Mouse (Mus musculus): ENCODE data around the gene AI481877. TPM values are rescaled to one million over a fixed set of nuclear protein-coding genes. Genes with fewer than 3 reads are reported as not detected.

Gene AI481877
- polyA plus RNA-seq (2017; shearing (Covaris generic)): not detected

GRCm38 (mm10) chr4:59138507-59139033, at the start of gene AI481877:
Gene AI481877, minus strand, starts transcription at chr4:59138983.

GRCm38 (mm10) chr4:59034918-59035785, 103.6 kb downstream of the AI481877 start, which contains the start of gene Gng10:
Gene Gng10, plus strand, starts transcription at chr4:59035088.

GRCm38 (mm10) chr4:59002948-59003805, 135.6 kb downstream of the AI481877 start, which contains the start of gene Gm20503:
Gene Gm20503, plus strand, starts transcription at chr4:59003210.

DNA sequence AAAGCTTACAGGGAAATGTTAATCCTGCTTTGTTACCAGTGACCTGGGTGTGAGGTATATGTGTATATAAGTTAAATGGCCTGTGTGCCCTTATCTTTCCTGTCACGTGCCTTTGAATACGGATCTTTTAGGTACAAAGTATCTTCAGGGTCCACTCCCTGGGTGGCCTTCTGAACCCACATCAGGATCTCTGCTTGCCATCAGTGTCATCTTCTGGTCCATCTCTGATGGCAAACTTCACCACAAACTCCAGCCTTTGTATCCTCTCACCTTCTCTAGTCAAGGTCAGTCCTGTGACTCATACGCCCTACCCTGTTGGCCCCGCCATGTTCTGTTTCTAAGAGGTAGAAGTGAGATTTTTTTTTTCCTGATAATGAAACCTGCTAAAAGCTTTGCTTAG, 144.0 kb downstream of the AI481877 start, which contains the start of gene Dnajc25:
Dnajc25 (plus strand) TSS at position 301 of the 400 bp plus-strand sequence.

Other genes with a start within 250 kb of the AI481877 start
- gene Ecpas, start 226.2 kb downstream of the AI481877 start, polyA plus RNA-seq (2017; shearing (Covaris generic)): 48.0 TPM
- gene Zkscan16, start 195.4 kb downstream of the AI481877 start, polyA plus RNA-seq (2017; shearing (Covaris generic)): not detected
- gene Ptgr1, start 151.9 kb downstream of the AI481877 start, polyA plus RNA-seq (2017; shearing (Covaris generic)): 0.46 TPM
- 0.63 TPM for gene Dnajc25, start 143.9 kb downstream of the AI481877 start, polyA plus RNA-seq (2017; shearing (Covaris generic))
- gene Gm20503, start 135.8 kb downstream of the AI481877 start, polyA plus RNA-seq (2017; shearing (Covaris generic)): not detected
- gene Gng10, start 103.9 kb downstream of the AI481877 start, polyA plus RNA-seq (2017; shearing (Covaris generic)): 134 TPM
- 14.9 TPM for gene Ugcg, start 50.3 kb upstream of the AI481877 start, polyA plus RNA-seq (2017; shearing (Covaris generic))